Mouse (Mus musculus): ENCODE measurements around the gene Dnmt3l.

GRCm38 (mm10) chr10:78004479-78005100, 37.2 kb upstream of the Dnmt3l start:
- TF ChIP-seq POLR2A (IDR thresholded peaks at IDR 0.05; ENCODE audit: extremely low read depth, insufficient read depth, low read length) (no peak), CTCF (IDR thresholded peaks at IDR 0.05; ENCODE audit: low read depth, low read length) (no peak)

Measured in liver, adult 2 months (tissue).